Mouse (Mus musculus) naive thymus-derived CD4-positive, alpha-beta T cell, adult 2 months (primary cell): Measurements from ENCODE around the gene Cacna2d1.

Experiments
- DNase-seq: peaks from one replicate; pipeline ENCODE4 v3.0.0-alpha.2; 2011; ENCODE audit warnings: low read depth

The Cacna2d1 gene

GRCm38 (mm10) chr5:16155375-16156284 lies 221.1 kb downstream of the Cacna2d1 start:
- DNase-seq: no peak

DNA sequence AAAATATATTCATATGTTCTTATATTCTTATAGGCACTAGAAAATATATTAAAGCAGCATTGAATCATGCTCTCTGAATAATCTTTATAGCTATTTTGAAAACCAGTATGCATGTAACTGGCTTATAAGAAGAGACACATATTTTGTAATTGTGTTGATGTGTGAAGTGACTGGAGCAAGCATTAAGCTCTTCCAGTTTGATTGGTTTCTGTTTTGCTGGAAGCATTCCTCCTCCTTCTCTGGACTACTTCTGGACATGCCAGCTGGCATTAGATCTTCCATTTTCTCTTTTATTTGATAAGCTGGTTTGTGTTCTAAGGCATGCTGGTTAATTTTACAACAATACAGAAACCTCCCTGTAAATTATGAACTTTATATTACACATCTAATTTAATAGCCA lies 228.8 kb downstream of the Cacna2d1 start:
- no peak for DNase-seq

DNA sequence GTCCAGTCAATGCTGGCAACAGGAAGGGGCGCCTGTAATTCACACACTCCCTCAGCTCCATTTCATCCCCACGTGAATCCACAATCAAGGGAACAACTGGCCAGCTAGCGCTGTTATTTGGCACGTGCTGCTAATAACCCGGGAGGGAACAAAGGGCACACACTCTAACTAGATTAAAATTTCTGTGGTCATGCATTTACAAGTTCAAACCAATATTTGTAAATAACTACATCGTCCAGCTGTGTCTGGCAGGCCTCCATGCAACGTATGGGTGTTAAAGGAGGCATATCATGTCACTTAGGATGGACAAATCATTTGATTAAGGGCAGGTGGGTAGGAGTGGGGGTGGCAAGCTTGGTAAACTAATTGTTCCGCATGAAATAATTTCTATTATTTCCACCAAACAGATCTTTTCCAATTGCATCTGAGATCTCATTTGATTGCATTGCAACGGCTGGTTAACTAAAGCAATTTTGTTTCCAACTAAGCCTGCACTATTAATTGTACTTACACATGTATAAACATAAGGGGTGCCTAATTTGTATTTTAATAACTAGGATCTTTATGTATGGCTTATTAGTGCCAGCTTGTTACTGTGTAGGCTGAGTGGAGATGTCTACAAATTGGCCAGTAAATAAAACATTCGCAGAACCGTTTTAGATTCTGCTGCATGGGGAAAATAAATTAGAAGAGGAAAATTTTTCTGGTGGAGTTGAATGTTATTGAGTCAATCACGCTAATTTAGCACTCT lies 231.8 kb downstream of the Cacna2d1 start:
- no peak for DNase-seq

DNA sequence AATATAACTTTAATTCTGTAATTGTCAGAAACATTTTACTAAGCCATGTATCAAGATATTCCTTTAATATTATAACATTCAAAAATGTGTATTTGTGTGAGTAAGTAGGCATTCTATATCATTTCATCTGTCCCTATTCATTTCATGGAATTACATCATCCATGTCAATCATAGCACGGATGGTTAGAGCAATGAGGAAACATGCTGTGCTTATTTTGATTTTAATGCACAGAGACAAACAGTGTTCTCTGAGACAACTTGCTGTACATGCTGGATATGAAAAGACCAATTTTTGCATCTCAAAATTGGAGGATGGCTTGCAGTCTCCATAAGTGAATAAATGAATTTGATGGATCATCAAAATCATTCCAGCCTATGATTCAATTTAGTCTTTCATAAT lies 232.4 kb downstream of the Cacna2d1 start:
- DNase-seq: no peak

DNA sequence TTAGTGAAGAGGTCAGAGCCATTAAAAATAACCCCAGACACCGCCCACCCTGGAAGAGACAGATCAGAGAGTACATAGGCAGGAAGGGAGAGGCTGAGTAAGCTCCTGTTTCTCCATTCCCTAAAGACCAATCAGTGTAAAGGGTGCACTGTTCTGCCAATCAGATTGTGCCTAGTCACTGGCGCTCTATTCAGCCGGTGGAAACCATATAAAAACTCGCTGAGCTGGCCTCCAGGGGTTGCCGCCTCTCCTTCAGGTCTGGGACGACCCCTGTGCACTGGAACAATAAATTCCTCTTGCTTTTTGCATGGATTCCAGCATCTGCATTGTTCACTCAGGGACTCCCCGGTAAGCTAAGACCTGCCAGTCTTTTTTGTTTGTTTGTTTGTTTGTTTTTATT lies 246.6 kb downstream of the Cacna2d1 start:
- no peak for DNase-seq

GRCm38 (mm10) chr5:16184064-16184463 lies 249.6 kb downstream of the Cacna2d1 start:
- DNase-seq: no peak

- DNase-seq: no peak
These were observed 253.4 kb downstream of the Cacna2d1 start for GRCm38 (mm10) chr5:16187931-16188330.

- no peak for DNase-seq
These were observed 255.4 kb downstream of the Cacna2d1 start for GRCm38 (mm10) chr5:16189878-16190277.

DNA sequence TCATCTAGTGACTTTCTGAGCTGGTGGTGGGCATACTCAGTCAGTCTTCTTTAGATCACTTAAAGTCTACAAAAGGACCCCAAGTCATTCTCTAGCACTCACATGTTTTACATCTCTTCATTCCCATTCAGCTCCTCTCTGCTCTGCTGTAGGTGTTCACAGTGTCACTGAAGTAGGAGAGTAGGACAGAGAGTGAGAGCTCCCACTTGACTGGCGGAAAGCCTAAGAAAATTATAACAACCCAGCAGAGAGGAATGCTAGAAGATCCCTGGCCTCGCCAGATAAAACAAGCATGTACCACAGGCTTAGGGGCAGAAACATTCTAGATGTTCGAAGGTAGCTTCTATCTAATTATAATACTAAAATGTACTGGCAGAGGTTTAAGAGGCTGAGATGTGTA lies 256.7 kb downstream of the Cacna2d1 start:
- DNase-seq: no peak

DNA sequence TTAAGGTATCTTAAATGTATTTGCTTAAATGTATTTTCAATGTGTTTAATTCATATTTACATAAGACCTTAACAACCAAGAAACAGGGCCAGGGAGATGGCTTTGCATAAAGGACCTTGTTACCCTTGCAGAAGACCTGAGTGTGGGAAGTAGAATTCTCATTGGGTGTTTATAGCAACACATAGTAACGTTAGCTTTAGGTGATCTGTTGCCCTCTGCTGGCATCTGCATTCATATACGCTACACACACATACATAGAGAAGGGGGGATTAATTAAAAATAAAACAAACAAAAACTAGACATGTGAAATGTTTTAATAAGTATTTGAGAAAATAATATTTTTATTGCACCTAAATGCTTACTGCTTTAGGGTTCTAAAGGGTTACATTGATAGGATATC lies 265.3 kb downstream of the Cacna2d1 start:
- DNase-seq: no peak

GRCm38 (mm10) chr5:16221960-16222359 lies 287.5 kb downstream of the Cacna2d1 start:
- no peak for DNase-seq

GRCm38 (mm10) chr5:16225359-16225758 lies 290.9 kb downstream of the Cacna2d1 start:
- DNase-seq: no peak

DNA sequence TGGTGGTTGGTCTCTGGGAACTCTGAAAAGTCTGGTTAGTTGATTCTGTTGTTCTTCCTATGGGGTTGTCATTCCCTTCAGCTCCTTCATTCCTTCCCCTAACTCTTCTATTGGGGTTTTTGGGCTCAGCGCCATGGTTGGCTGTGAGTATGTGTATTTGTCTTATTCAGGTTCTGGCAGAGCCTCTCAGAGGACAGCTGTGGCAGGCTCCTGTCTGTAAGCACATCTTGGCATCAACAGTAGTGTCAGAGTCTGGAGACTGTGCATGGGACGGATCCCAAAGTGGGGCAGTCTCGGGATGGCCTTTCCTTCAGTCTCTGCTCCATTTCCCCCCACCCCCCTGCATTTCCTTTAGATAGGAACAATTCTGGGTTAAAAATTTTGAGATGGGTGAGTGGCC lies 294.9 kb downstream of the Cacna2d1 start:
- DNase-seq: no peak

DNA sequence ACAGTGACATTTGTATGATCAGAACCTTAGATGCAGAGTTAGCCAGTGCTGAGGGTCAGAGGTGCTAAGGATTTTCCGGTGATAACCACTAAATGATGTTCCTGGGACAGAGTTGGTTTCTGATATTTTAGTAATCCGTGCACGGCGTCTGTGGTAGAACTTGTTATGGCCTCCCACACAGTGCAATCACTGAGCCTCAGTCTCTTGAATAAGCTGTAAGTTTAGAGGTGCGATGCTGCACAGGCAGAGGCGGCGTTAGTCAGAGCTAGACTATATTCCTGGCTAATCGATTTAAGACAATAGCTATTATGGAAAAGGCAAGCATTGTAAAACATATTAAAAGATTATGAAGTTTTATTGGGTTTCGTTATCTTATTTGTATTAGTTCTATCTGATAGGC lies 297.0 kb downstream of the Cacna2d1 start:
- DNase-seq: no peak

- no peak for DNase-seq
These were observed 300.4 kb downstream of the Cacna2d1 start for GRCm38 (mm10) chr5:16234891-16235290.

DNA sequence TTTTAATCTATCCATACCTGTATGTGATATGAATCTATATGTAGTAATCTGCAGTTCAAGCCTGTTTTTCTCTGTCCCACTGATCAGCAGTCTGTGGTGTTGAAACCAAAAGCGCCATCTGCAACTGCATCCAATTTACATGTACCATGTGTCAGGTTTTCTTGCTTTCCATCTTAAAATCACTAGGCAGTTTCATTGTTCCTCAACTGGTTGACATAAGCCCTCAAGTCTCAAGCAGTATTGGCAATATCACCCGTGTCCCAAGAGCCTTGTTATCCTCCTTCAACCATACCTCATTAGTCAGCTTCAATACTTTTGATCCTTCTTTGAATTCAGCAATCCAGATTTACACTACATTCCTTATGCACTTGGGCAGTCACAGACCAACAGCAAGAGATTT lies 301.4 kb downstream of the Cacna2d1 start:
- no peak for DNase-seq

DNA sequence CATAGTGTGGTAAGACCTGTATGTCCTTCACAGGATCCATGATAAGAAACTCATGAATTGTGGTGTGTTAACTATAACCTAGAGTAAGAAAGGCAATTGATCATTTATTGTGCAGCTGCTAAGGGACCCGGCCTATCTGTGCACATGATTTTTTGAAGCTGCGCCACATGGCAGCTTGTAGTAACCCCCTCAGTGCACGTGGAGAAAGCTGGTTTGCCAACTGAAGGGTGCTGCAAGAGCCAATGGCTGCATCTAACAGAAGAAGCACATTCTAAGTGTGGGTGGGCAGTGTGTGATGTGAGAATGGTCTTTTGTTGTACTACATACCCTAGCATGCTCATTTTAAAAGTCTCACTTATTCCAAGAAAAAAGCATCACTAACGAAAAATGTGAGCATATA lies 302.1 kb downstream of the Cacna2d1 start:
- DNase-seq: no peak

GRCm38 (mm10) chr5:16237972-16238371 lies 303.5 kb downstream of the Cacna2d1 start:
- DNase-seq: no peak

DNA sequence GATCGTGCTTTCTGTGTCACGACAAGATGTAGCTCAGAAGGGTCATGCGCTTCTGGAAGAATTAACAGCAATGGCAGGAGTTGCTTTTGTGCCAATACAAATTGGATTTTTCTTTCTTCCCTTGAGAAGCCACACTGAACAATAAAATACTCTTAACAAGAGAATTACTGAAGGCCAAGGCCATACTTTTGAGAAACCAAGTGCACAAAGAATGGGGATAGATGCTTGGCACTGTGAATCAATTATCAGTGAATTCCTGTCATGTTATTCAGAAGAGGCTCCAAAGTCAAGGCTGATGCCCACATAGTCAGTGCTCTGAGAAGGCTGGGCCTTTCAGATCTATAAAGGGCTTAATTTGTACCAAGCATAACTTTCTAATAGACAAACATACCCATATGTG lies 305.8 kb downstream of the Cacna2d1 start:
- no peak for DNase-seq

GRCm38 (mm10) chr5:16243599-16243998 lies 309.1 kb downstream of the Cacna2d1 start:
- DNase-seq: no peak

GRCm38 (mm10) chr5:16252738-16253513 lies 318.4 kb downstream of the Cacna2d1 start:
- DNase-seq: no peak

DNA sequence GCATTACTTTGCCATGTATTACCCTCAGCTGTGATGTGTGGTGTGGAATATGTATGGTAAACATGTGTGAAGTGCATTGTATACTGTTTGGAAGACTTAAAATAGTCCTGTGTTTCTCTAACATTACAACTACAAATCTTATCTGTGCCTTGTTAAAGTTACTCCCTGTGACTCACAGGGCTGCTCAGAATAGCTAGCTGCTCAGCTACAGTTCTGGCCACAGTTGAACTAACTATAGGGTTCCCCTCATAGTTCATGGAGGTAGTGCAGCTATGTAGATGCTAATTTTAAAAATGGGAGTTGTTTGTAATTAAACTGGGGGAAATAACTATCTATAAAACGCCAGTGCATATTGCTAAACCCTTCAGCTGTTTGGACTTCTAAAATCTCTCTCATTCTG lies 319.3 kb downstream of the Cacna2d1 start:
- DNase-seq: no peak

DNA sequence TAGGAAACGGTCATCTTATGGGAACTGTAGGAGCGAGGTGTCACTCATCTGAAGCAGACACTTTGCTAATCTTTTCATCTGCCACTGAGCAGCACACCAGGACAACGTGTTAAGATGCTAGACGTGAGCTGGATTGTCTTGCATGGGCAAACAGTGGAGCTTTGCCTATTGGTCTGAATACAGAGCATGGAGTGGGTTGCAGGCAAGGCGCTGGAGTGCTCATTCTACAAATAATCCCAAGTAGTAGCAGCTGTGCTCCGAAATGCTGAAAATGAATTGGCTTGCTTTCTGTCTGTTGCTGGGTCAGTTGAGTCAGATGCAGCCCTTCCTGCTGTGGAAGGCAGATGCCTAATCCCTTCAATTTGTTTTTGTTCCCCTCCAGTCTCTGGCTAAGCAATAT lies 330.9 kb downstream of the Cacna2d1 start:
- no peak for DNase-seq
